Mouse (Mus musculus): ENCODE results near the gene Nup93. TPM values are rescaled to one million over a fixed set of nuclear protein-coding genes. Genes with fewer than 3 reads are reported as not detected.
"Not testable (repeated sequence)": the region's sequence is repeated elsewhere in the genome, so short reads cannot be mapped to it uniquely, and the experiment has no call there.

Gene Nup93
- total RNA-seq (2021): 10 to 100 TPM; 62.9 to 66.3 TPM
- long read RNA-seq, experiment 1, transcript Nup93-201 (22 exons, 2,707 nt): major isoform, 19 of 24 reads
- long read RNA-seq, experiment 1, partial matches to known transcripts: 1 of 24 reads
- long read RNA-seq, experiment 1, other reads (novel, unspliced or antisense): 3 of 24 reads
- long read RNA-seq, experiment 2, transcript Nup93-201 (22 exons, 2,707 nt): major isoform, 19 of 31 reads
- long read RNA-seq, experiment 2, partial matches to known transcripts: 3 of 31 reads
- long read RNA-seq, experiment 2, other reads (novel, unspliced or antisense): 5 of 31 reads

DNA sequence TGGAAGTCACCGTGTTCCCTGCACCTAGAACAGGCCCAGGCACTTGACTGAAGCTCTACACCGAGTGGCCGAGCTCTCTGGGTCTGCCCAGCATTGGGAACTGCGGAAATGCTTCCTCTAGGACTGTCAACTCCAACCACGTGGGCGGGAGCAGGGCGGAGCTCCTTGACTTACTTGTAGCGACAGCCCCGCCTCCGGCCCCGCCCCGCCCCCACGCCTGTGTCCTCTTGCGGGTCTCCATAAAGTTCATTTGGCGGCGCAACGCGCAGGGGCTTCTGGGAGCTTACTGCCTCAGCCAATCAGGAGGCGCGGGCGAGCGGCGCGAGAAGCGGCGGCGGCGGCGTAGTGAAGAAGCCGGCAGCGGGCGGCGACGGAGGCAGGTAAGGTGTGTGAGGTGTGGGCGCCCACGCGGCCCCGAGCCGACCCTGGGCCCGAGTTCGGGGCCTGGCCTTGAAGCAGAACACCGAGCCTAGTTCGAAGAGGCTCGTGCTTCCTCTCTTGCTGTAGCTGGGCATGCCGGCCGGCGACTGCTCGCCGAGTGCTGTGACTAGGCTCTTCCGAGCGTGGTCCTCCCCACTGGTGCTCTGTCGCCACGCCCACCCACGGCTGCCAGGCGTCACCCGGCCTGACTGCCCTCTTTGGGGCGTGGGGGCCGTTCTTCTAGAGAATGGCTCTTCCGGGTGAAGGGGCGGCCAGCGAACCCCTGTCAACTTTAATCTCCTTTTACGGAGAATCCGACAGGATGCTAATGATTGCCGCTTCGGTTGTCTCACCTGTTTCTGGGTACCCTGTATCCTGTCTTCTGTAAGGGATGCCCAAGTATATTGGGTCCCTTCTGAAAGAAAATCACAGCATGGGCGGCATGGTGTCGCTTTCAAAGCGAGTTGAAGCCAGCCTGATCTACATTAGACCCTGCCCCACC lies at the start of gene Nup93:
Gene Nup93 (plus strand): TSS at position 313 of the 922 bp plus-strand sequence.
- TF ChIP-seq CTCF (conservative IDR thresholded peaks at IDR 0.05): peak; percentile 29; the same call in 1 of the 2 replicates
- peak; percentile 97 to 98 for DNase-seq (ENCODE audit: low spot score in 2 of 2)
- Histone ChIP-seq H3K4me3 (peak within 1 kb of the TSS; percentile 88), H3K27ac (peak within 1 kb of the TSS; percentile 84)

DNA sequence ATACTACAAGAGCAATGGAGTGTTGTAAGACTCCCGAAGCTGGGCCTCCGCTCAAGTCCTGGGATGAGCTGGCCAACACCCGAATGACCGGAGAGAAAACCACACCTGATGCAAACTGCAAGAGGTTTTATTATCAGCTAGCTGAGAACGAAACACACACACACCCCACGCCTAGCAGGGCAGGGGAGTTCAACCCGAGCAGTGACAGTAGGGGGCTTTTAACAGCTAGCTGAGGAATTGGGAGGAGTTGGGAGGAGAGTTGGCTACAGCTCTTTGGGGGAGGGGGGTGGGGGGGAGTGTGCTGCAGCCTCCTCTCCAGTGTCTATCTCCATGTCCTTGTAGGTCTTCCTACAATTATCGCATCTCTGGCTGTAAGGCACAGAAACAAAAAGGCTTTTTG lies 48.6 kb upstream of the Nup93 start:
- not testable (repeated sequence) for H3K4me3 ChIP-seq; H3K27ac ChIP-seq; DNase-seq (ENCODE audit: low spot score in 2 of 2)

DNA sequence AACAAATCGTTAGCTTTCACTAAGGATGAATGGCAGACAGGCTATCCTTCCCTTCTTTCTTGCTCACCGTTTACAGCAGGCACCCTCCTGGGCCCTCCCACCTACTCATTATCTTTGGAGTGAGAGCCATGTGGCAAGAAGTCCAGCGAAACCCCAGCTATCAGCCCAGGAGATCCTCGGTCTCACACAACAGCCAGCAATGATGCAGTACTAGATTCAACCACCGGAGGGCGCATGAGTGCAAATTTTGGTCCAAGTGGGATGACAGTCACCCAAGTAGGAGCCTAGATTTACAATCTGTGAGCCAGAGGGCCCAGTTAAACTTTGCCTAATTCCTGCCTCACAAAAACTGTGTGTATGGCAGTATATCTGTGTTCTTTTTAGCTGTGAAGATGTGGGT lies 47.1 kb upstream of the Nup93 start:
- peak overlapping the region; percentile 43 for H3K27ac ChIP-seq
- DNase-seq (ENCODE audit: low spot score in 2 of 2): peak; percentile 89 to 98
- peak overlapping the region; percentile 32; the same call in 1 of the 2 replicates for H3K4me3 ChIP-seq
- TF ChIP-seq CTCF (conservative IDR thresholded peaks at IDR 0.05): peak; percentile 95

DNA sequence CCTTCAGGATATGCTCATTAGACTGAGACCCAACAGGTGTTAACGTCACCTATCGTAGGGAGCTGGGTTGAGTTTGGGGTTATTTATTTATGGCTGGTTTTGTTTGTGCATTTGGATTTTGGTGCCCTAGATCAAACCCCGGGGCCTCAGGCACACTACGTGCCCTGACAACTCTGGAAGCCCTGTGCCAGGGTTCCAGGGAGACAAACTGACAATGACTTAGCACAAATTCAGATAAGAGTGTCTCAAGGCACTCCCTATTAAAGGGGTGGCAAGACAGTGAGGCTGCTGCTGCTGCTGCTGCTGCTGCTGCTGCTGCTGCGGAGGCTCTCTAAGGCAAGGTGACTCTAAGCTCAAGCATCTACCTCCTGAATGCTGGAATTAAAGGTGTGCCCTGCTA lies 44.8 kb upstream of the Nup93 start:
- Histone ChIP-seq H3K27ac (no peak overlapping the region), H3K4me3 (no peak overlapping the region)
- no peak for TF ChIP-seq CTCF (conservative IDR thresholded peaks at IDR 0.05)
- DNase-seq (ENCODE audit: low spot score in 2 of 2): no peak

DNA sequence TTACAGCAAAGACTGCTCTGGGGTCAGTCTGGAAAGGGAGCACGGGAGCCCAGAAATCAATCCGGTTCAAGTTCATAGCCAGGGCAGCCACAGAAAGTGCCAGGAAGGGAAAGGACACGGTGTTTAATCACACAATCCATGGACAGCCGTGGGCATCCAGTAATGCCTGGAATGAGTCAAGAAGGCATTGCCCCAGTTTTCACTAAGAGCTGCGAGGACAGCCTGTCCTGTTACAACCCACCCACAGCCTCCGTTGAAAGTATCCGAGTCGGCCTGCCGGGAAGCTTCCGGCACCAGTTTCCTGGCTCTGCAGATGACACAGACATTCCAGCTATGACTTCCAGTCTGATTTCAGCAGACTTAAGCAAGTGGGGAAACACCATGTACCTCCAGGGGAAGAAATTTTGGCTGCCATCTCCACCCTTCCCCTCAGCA lies 43.0 kb upstream of the Nup93 start:
- H3K27ac ChIP-seq: peak overlapping the region; percentile 92
- TF ChIP-seq CTCF (conservative IDR thresholded peaks at IDR 0.05): no peak
- no peak for DNase-seq (ENCODE audit: low spot score in 2 of 2)
- H3K4me3 ChIP-seq: peak overlapping the region; percentile 68; the same call in 1 of the 2 replicates

DNA sequence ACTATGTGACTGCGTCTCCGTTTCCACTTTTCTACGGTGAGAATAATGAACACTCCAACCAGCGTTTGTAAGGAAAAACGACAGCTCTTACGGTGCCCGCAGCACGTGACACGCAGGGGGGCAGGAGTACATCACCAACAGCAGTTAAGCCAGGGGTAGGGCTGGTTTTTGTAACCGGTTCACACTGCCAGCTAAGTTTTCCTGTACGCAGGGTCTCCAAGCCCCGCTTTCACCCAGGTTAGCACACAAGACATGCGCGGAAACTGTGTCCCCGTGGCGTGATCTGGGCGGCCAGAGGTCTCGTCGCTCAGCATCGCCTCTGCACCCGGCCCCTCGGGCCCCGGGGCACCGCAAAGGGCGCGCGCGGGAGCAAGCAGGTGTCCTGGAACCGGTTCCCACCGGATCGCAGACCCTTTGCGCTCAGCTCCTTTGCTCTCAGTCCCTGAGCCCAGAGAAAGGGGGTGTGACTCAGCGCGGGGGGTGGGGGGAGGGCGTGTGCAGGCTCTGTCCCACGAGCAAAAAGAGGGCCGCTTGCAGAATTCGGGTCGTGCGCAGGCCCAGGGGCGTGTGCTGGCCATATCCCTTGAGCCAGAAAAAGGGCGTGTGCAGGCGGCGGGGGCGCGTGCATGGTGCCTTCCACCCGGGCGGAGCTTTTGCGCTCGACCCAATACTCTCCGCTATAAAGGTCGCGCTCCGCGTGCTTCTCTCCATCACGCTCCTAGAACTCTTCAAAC lies 42.1 kb upstream of the Nup93 start, which contains the start of gene Mt2:
Gene Mt2 (plus strand): TSS at position 590 of the 734 bp plus-strand sequence.
- DNase-seq (ENCODE audit: low spot score in 2 of 2): peak; percentile 77 to 79
- peak within 1 kb of the TSS; percentile 68 for H3K4me3 ChIP-seq
- TF ChIP-seq CTCF (conservative IDR thresholded peaks at IDR 0.05): no peak
- H3K27ac ChIP-seq: peak within 1 kb of the TSS; percentile 92

DNA sequence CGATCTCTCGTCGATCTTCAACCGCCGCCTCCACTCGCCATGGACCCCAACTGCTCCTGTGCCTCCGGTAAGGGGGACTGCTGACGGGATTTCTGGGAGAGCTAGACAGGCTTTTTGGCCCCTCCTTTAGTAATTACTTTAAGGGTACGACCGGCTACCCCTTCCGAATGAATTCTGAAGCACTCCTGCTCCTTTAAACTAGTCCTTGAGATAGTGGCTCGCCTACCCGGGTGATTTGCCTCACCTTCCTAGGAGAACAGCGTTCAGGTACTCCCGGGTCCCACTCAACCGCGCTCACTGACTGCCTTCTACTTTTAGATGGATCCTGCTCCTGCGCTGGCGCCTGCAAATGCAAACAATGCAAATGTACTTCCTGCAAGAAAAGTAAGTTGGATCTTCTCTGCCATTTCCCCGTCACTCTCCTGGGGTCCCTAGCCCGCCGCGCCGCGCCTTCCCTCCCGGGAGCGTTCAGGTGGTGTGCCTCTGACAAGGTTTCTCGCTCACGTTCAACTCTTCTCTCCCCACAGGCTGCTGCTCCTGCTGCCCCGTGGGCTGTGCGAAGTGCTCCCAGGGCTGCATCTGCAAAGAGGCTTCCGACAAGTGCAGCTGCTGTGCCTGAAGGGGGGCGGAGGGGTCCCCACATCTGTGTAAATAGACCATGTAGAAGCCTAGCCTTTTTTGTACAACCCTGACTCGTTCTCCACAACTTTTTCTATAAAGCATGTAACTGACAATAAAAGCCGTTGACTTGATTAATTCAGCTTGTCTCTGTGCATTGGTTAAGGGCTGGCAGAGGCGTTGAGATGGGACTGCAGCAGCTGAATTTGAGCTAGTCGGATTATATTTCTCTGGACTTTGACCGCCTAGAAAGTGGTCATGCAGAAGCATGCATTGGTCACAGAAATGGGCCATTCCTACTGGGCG lies 41.3 kb upstream of the Nup93 start:
- Histone ChIP-seq H3K4me3 (peak overlapping the region; percentile 68), H3K27ac (peak overlapping the region; percentile 92)
- TF ChIP-seq CTCF (conservative IDR thresholded peaks at IDR 0.05): no peak
- no peak for DNase-seq (ENCODE audit: low spot score in 2 of 2)

DNA sequence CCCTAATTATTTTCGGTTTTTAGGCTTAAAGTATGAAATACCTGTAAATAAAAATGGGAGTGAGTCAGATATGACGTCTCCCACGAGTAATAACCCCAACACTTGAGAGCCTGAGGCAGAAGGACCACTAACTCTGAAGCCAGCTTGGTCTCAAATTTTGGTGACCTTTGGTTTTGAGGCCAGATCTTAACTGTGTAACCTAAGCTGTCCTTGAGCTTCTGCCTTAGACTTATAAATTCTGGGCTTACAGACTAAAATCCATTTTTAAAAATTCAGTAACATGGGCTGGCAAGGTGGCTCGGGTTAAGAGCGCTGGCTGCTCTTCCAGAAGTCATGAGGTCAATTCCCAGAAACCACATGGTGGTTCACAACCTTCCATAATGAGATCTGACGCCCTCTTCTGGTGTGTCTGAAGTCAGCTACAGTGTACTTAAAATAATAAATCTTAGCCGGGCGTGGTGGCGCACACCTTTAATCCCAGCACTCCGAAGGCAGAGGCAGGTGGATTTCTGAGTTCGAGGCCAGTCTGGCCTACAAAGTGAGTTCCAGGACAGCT lies 40.4 kb upstream of the Nup93 start:
- no peak for DNase-seq (ENCODE audit: low spot score in 2 of 2)
- Histone ChIP-seq H3K4me3 (peak overlapping the region; percentile 28; the same call in 1 of the 2 replicates), H3K27ac (peak overlapping the region; percentile 65; the same call in 1 of the 2 replicates)
- TF ChIP-seq CTCF (conservative IDR thresholded peaks at IDR 0.05): peak; percentile 54

DNA sequence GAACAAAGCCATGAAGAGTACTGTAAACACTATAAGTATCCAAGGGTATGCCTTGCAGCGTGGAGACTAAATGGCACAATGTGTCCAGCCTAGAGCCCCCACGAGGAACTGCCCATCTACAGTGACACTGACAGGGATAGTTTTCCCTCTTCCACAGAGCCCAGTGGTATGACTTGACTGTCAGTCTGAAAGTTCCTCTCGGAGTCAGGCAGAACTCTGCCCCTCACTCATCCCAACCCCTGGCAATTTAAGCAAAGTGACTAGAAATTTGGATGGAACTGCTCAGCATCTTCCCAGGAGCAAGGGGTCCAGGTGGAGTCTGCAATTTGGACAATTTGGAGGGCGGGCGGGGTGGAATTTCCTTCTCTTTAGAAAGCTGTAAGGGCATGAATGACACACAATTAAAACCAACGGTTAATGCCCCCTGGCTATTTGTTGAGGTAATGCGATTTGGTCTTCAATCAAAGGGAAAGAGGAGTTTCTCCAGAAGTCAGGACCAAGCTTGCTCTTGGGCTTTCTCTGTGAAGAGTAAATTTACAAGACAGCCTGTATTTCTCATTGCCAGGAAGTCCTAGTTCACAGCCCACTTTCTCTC lies 39.6 kb upstream of the Nup93 start:
- Histone ChIP-seq H3K4me3 (no peak overlapping the region), H3K27ac (no peak overlapping the region; the same call in 1 of the 2 replicates)
- no peak for DNase-seq (ENCODE audit: low spot score in 2 of 2)
- TF ChIP-seq CTCF (conservative IDR thresholded peaks at IDR 0.05): peak; percentile 59

DNA sequence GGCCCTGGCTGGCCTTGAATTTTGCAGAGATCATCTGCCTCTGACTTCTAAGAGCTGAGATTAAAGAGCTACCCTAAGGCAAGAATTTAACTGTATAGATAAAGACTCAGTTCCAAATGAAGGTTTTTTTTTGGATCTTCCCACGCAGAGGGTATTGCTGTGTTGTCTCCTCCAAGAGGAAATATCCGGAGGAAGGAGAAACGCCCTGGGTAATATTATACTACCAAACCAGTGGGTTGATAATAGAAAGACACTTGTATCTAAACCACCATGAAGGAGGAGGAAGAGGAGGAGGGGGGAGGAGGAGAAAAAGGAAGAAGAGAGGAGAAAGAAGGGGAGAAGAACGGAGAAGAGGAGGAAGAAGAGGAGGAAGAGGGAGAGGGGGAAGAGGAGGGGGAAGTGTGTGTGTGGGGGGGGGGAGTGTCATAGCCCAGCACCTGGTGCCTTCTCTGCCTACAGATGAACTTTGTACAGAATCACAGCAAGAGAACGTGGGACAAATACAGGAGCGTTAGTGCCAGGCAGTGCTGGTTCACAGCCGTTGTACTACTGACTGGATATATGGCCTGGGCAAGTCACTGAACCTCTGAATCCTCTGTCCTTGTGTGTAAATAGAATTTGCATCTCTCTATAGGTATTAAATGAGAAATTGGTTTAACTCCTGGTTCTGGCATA lies 36.5 kb upstream of the Nup93 start:
- Histone ChIP-seq H3K4me3 (no peak overlapping the region), H3K27ac (peak overlapping the region; percentile 97)
- no peak for DNase-seq (ENCODE audit: low spot score in 2 of 2)
- no peak for TF ChIP-seq CTCF (conservative IDR thresholded peaks at IDR 0.05)
